ENCODE assay signal across 11 mouse cellular contexts in genomic region chr11:78522481-78522997, GRCm38 (mm10). TPM values are rescaled to one million over a fixed set of nuclear protein-coding genes. Genes with fewer than 3 reads are reported as not detected.
DNase-seq lines count a peak whose midpoint lies in the region; ATAC-seq and TF ChIP-seq lines count a peak whose summit lies in the region.
"Had no signal": no experiment of that assay in that cellular context is flagged by ENCODE, and none has a peak within 500 bp of the region (broad histone marks: within the 10 kb centered on the region; RNA-seq: fewer than 3 reads in every experiment).

No protein-coding gene starts in this region.

- H3K4me3 ChIP-seq in heart, postnatal 0 days (ENCODE audit: low read depth, low read length), result no peak overlapping the region
- H3K4me3 ChIP-seq in thymus, adult 2 months (ENCODE audit: control insufficient read depth, insufficient read depth, low read length), result no peak overlapping the region
- H3K4me3 ChIP-seq in stomach, postnatal 0 days (ENCODE audit: low read depth, low read length), result no peak overlapping the region
- H3K4me3 ChIP-seq: stomach, embryonic 15.5 days had no signal

- 100% methylated on average over 1 of the region's 1 CpGs for WGBS in heart, postnatal 0 days
- WGBS in thymus, adult 2 months, result 97% methylated on average over 1 of the region's 1 CpGs
- WGBS in stomach, postnatal 0 days, result 93% methylated on average over 1 of the region's 1 CpGs

- peak; percentile 23 for DNase-seq in heart, postnatal 0 days (ENCODE audit: low spot score)
- DNase-seq in heart, postnatal 25 days (ENCODE audit: low spot score), result no peak
- peak; percentile 30 for DNase-seq in thymus, postnatal 0 days (ENCODE audit: low spot score)
- no peak for DNase-seq in thymus, adult 2 months
- peak; percentile 87 for DNase-seq in fibroblast of lung, adult 2 months (ENCODE audit: low read depth)
- DNase-seq in stomach, postnatal 0 days (ENCODE audit: low spot score), result no peak
- no peak for DNase-seq in urinary bladder, postnatal 14 days (ENCODE audit: low spot score)
- DNase-seq in heart, postnatal 14 days, result no peak
- DNase-seq: adrenal gland, postnatal 25 days had no signal

- peaks cover 100% of the 10 kb centered on the region for H3K36me3 ChIP-seq in heart, postnatal 0 days (replicated peaks; ENCODE audit: control insufficient read depth, insufficient read depth, low read length)
- peaks cover 31% of the 10 kb centered on the region for H3K36me3 ChIP-seq in thymus, adult 2 months (ENCODE audit: control insufficient read depth, insufficient read depth, low read length)
- peaks cover 34% of the 10 kb centered on the region for H3K36me3 ChIP-seq in stomach, postnatal 0 days (ENCODE audit: control insufficient read depth, insufficient read depth, low read length)

- TF ChIP-seq CTCF in heart, postnatal 0 days (IDR thresholded peaks at IDR 0.05; ENCODE audit: low read depth), result peak; percentile 50
- no peak for TF ChIP-seq CTCF in thymus, adult 2 months (IDR thresholded peaks at IDR 0.05; ENCODE audit: borderline replicate concordance, control insufficient read depth, extremely low read depth, insufficient read depth, low read length, poor library complexity)
- TF ChIP-seq CTCF in stomach, postnatal 0 days (IDR thresholded peaks at IDR 0.05; ENCODE audit: low read depth), result peak; percentile 70

- peak; percentile 39; the same call in 1 of the 2 replicates for ATAC-seq in heart, postnatal 0 days (ENCODE audit: insufficient read depth, low read depth)
- ATAC-seq in stomach, postnatal 0 days (ENCODE audit: low FRiP score, low TSS enrichment), result no peak
- ATAC-seq: midbrain, embryonic 16.5 days had no signal

- TF ChIP-seq EP300 in heart, postnatal 0 days (IDR thresholded peaks at IDR 0.05; ENCODE audit: low read depth), result no peak
- no peak for TF ChIP-seq EP300 in stomach, postnatal 0 days (optimal IDR thresholded peaks at IDR 0.05)

- H3K9ac ChIP-seq in heart, postnatal 0 days (replicated peaks; ENCODE audit: low read depth, low read length), result no peak overlapping the region
- no peak overlapping the region for H3K9ac ChIP-seq in stomach, postnatal 0 days (ENCODE audit: low read length)
- H3K9ac ChIP-seq: stomach, embryonic 15.5 days had no signal

- TF ChIP-seq POLR2A in thymus, adult 2 months (IDR thresholded peaks at IDR 0.05; ENCODE audit: control insufficient read depth, extremely low read depth, insufficient read depth, low read length, poor library complexity), result no peak

- no peaks in the 10 kb centered on the region for H3K27me3 ChIP-seq in heart, postnatal 0 days (ENCODE audit: control insufficient read depth, insufficient read depth, low read length)
- H3K27me3 ChIP-seq in thymus, adult 2 months (ENCODE audit: control insufficient read depth, insufficient read depth, low read length), result no peaks in the 10 kb centered on the region
- H3K27me3 ChIP-seq in stomach, postnatal 0 days (ENCODE audit: control insufficient read depth, insufficient read depth, low read length), result no peaks in the 10 kb centered on the region
- H3K27me3 ChIP-seq: stomach, embryonic 15.5 days had no signal

- H3K27ac ChIP-seq in heart, postnatal 0 days (ENCODE audit: low read depth), result no peak overlapping the region
- no peak overlapping the region for H3K27ac ChIP-seq in thymus, adult 2 months (ENCODE audit: control insufficient read depth, insufficient read depth, low read length)
- no peak overlapping the region for H3K27ac ChIP-seq in stomach, postnatal 0 days (replicated peaks)
- H3K27ac ChIP-seq: stomach, embryonic 15.5 days had no signal

- no peak overlapping the region for H3K4me2 ChIP-seq in heart, postnatal 0 days (ENCODE audit: low read depth, low read length)
- no peak overlapping the region for H3K4me2 ChIP-seq in stomach, postnatal 0 days (replicated peaks; ENCODE audit: low read depth)
- H3K4me2 ChIP-seq: stomach, embryonic 15.5 days had no signal

- no peaks in the 10 kb centered on the region for H3K9me3 ChIP-seq in heart, postnatal 0 days (replicated peaks; ENCODE audit: control insufficient read depth, low read length)
- no peaks in the 10 kb centered on the region for H3K9me3 ChIP-seq in stomach, postnatal 0 days (ENCODE audit: control insufficient read depth, low read length)
- H3K9me3 ChIP-seq: stomach, embryonic 15.5 days had no signal

- H3K4me1 ChIP-seq in heart, postnatal 0 days (ENCODE audit: control insufficient read depth, insufficient read depth), result no peaks in the 10 kb centered on the region
- H3K4me1 ChIP-seq in thymus, adult 2 months (replicated peaks; ENCODE audit: control insufficient read depth, insufficient read depth, low read length), result no peaks in the 10 kb centered on the region
- no peaks in the 10 kb centered on the region for H3K4me1 ChIP-seq in stomach, postnatal 0 days (replicated peaks; ENCODE audit: control insufficient read depth, insufficient read depth)
- H3K4me1 ChIP-seq: stomach, embryonic 15.5 days had no signal

- intact Hi-C loops in heart, postnatal 25 days (cut with DNase I), result no loop called here
- intact Hi-C loops in heart, postnatal 14 days (cut with DNase I), result no loop called here

RNA-seq across cellular contexts. Expression of gene Poldip2, which starts 10.5 kb away (rescaled TPM):
- total RNA-seq in heart, postnatal 0 days (2014; rRNA removed; ENCODE audit: low replicate concordance), result 225 and 247 TPM in 2 replicates
- 209 and 214 TPM in 2 replicates for polyA plus RNA-seq in heart, postnatal 0 days (2015; fragmentation: Nextera tagmentation; extraction: Ambion mirVana)
- 100 to 1,000 TPM; 152 to 154 TPM for total RNA-seq in heart, postnatal 25 days (2021)
- polyA plus RNA-seq in thymus, postnatal 0 days (2015; fragmentation: Nextera tagmentation; extraction: Ambion mirVana), result 90.1 and 95.8 TPM in 2 replicates
- 41.3 and 43.6 TPM in 2 replicates for polyA plus RNA-seq in thymus, adult 2 months (2012; rRNA removed)
- polyA plus RNA-seq in stomach, postnatal 0 days (2015; fragmentation: Nextera tagmentation; extraction: Ambion mirVana), result 91.1 and 95.9 TPM in 2 replicates
- total RNA-seq in heart, postnatal 14 days (2021), result 100 to 1,000 TPM; 153 to 155 TPM

RNA-seq across cellular contexts. Expression of gene Tmem199, which starts 10.6 kb away (rescaled TPM):
- 13.1 and 29.9 TPM in 2 replicates for total RNA-seq in heart, postnatal 0 days (2014; rRNA removed; ENCODE audit: low replicate concordance)
- 35.0 and 36.4 TPM in 2 replicates for polyA plus RNA-seq in heart, postnatal 0 days (2015; fragmentation: Nextera tagmentation; extraction: Ambion mirVana)
- total RNA-seq in heart, postnatal 25 days (2021), result 10 to 100 TPM; 10.5 to 10.8 TPM
- polyA plus RNA-seq in thymus, postnatal 0 days (2015; fragmentation: Nextera tagmentation; extraction: Ambion mirVana), result 53.6 and 54.2 TPM in 2 replicates
- 13.5 and 17.3 TPM in 2 replicates for polyA plus RNA-seq in thymus, adult 2 months (2012; rRNA removed)
- 28.4 and 32.1 TPM in 2 replicates for polyA plus RNA-seq in stomach, postnatal 0 days (2015; fragmentation: Nextera tagmentation; extraction: Ambion mirVana)
- 10 to 100 TPM; 11.7 to 12.1 TPM for total RNA-seq in heart, postnatal 14 days (2021)

RNA-seq across cellular contexts. Expression of gene Tnfaip1, which starts 13.6 kb away (rescaled TPM):
- 49.7 and 52.1 TPM in 2 replicates for total RNA-seq in heart, postnatal 0 days (2014; rRNA removed; ENCODE audit: low replicate concordance)
- 48.7 and 50.0 TPM in 2 replicates for polyA plus RNA-seq in heart, postnatal 0 days (2015; fragmentation: Nextera tagmentation; extraction: Ambion mirVana)
- 10 to 100 TPM; 39.1 to 41.9 TPM for total RNA-seq in heart, postnatal 25 days (2021)
- 17.9 and 18.3 TPM in 2 replicates for polyA plus RNA-seq in thymus, postnatal 0 days (2015; fragmentation: Nextera tagmentation; extraction: Ambion mirVana)
- 13.4 and 14.3 TPM in 2 replicates for polyA plus RNA-seq in thymus, adult 2 months (2012; rRNA removed)
- 47.5 and 47.7 TPM in 2 replicates for polyA plus RNA-seq in stomach, postnatal 0 days (2015; fragmentation: Nextera tagmentation; extraction: Ambion mirVana)
- total RNA-seq in heart, postnatal 14 days (2021), result 10 to 100 TPM; 47.7 to 50.7 TPM

RNA-seq across cellular contexts. Expression of gene Ift20, which starts 13.6 kb away (rescaled TPM):
- 90.8 and 148 TPM in 2 replicates for total RNA-seq in heart, postnatal 0 days (2014; rRNA removed; ENCODE audit: low replicate concordance)
- polyA plus RNA-seq in heart, postnatal 0 days (2015; fragmentation: Nextera tagmentation; extraction: Ambion mirVana), result 111 and 114 TPM in 2 replicates
- 10 to 100 TPM; 39.0 to 45.5 TPM for total RNA-seq in heart, postnatal 25 days (2021)
- polyA plus RNA-seq in thymus, postnatal 0 days (2015; fragmentation: Nextera tagmentation; extraction: Ambion mirVana), result 151 and 161 TPM in 2 replicates
- polyA plus RNA-seq in thymus, adult 2 months (2012; rRNA removed), result 58.4 and 60.7 TPM in 2 replicates
- 163 and 168 TPM in 2 replicates for polyA plus RNA-seq in stomach, postnatal 0 days (2015; fragmentation: Nextera tagmentation; extraction: Ambion mirVana)
- total RNA-seq in heart, postnatal 14 days (2021), result 10 to 100 TPM; 48.4 to 50.0 TPM

RNA-seq across cellular contexts. Expression of gene Sebox, which starts 19.3 kb away (rescaled TPM):
- not detected in 2 replicates for total RNA-seq in heart, postnatal 0 days (2014; rRNA removed; ENCODE audit: low replicate concordance)
- polyA plus RNA-seq in heart, postnatal 0 days (2015; fragmentation: Nextera tagmentation; extraction: Ambion mirVana), result not detected in 2 replicates
- not detected for total RNA-seq in heart, postnatal 25 days (2021)
- 0.17 TPM in 1 of 2 replicates, not detected in the other for polyA plus RNA-seq in thymus, postnatal 0 days (2015; fragmentation: Nextera tagmentation; extraction: Ambion mirVana)
- polyA plus RNA-seq in thymus, adult 2 months (2012; rRNA removed), result 0.09 and 0.13 TPM in 2 replicates
- 0.10 TPM in 1 of 2 replicates, not detected in the other for polyA plus RNA-seq in stomach, postnatal 0 days (2015; fragmentation: Nextera tagmentation; extraction: Ambion mirVana)
- total RNA-seq in heart, postnatal 14 days (2021), result not detected
- total RNA-seq: adrenal gland, postnatal 25 days had no signal
- polyA plus RNA-seq: stomach, embryonic 15.5 days had no signal

Comparison
In these comparisons a context has a peak if more than half of its experiments do, and no peak if none do; other contexts are left out.
1. DNase-seq: peak in heart, postnatal 0 days (single experiment), thymus, postnatal 0 days (single experiment) and fibroblast of lung, adult 2 months (single experiment); none in heart, postnatal 25 days (single experiment), thymus, adult 2 months (single experiment), stomach, postnatal 0 days (single experiment), urinary bladder, postnatal 14 days (single experiment) and heart, postnatal 14 days (0 of 2).